Mouse (Mus musculus): ENCODE data around the gene Pctp.
A peak's percentile ranks its signal among the peaks of the same experiment; 100 is the strongest.

GRCm38 (mm10) chr11:90038022-90038421 lies 35.3 kb upstream of the Pctp start:
- no peak for TF ChIP-seq POLR2A (IDR thresholded peaks at IDR 0.05; ENCODE audit: borderline replicate concordance, control insufficient read depth, low read depth, low read length)
- peak; percentile 22; the same call in 1 of the 2 replicates for TF ChIP-seq CTCF (IDR thresholded peaks at IDR 0.05; ENCODE audit: control insufficient read depth, insufficient read depth, low read length)
